Mouse (Mus musculus): ENCODE results near the gene Tmem106a.

Tmem106a gene

DNA sequence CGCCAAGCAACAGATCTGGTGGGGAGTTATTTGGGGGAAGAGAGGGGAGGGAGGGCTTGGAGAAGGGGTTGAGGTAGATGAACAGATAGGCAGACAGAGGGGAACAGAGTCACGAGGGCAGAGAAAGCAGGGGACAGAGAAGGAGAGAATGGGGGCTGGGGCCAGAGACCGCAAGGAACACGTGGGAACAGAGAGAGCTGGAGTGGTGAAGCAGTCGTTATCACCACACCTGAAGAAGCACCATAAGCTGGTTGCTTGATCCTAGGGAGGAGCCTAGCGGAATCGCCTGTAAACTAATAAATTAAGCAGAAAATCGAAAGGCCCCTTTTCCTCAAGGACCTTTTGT is 44.6 kb downstream of the Tmem106a start:
- TF ChIP-seq GATA4 (IDR thresholded peaks at IDR 0.05; ENCODE audit: insufficient replicate concordance, low read length): no peak

DNA sequence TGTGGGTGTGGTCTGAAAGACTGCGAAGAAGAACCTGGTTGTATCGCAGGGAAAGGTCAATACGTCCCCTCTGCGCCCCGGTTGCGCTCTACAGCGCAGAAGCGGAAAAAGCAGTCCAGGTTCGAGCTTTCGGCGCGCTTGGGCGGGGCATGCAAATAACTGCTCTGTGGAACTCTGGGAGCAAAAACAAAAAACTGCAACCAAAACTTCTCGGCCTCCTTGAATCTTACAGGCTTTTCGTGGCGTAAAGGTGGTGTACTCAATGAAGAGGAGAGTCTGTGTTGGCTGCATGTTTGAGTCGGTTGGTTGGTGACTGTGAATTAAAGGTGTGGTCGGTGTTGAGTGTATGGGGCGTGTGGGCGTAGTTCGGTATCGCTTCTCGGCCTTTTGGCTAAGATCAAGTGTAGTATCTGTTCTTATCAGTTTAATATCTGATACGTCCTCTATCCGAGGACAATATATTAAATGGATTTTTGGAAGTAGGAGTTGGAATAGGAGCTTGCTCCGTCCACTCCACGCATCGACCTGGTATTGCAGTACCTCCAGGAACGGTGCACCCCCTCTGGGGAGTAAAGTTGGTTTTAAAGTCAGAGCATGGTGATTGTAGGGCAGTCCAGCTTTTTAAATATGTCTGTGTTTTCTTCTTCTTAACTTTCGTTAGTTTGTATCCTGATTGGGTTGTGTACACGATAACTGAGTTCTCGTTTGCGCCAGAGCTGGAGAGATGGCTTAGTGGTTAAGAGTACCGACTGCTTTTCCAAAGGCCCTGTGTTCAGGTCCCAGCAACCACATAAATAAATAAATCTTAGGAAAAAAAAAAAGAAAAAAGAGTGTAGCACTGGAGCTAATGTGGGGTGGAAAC is 45.2 kb downstream of the Tmem106a start, which contains the start of gene Rdm1:
TSS of gene Rdm1 (plus strand) at position 201 of the 862 bp plus-strand sequence.
- no peak for TF ChIP-seq GATA4 (IDR thresholded peaks at IDR 0.05; ENCODE audit: insufficient replicate concordance, low read length)

DNA sequence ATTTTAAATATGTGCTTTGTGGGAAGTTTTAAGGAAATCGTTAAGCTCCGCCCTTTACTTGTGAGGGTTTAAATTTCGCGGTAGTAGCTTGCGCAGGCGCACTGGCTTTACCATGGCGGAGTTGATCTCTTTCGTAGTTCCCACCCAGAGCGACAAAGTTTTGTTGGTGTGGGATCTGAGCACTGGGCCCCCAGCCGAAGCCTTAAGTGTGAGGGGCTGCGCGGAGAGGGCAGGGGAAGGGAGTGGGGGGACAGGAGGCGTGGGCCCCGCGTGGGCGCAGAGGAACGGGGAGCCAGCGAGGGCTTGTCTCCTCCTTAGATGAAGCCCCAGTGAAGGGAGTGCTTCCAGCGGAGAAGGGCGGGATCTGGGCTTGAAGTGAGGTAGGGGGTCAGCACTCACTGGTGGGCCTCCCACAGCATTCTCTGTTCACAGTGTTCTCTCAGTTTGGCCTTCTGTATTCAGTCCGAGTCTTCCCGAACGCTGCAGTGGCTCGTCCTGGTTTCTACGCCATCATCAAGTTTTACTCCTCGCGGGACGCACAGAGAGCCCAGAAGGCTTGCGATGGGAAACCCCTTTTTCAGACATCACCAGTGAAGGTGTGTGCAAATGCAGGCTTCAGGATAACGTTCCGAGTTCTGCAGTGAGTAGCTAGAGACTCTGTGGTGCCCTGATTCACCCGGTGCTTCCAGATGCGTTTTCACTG is 46.0 kb downstream of the Tmem106a start:
- TF ChIP-seq GATA4 (IDR thresholded peaks at IDR 0.05; ENCODE audit: insufficient replicate concordance, low read length): no peak

DNA sequence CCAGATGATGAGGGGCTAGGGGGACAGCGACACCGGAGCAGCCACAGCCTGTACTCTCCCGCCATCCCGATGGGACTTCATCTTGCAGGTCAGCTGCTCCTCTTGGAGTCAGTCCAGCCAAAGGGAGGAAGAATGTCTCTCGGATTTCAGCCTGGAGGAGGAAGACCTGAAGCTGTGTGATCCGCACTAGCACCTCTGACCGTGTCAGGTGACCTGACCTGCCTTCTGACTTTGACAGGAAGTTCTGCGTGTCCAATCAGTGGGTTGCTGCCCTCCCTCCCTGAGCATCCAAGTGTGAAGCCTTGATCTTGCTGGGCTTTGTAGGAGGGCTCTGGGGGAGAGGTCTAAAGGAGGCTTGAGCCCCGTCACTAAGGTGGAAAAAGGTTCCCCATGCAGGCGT is 53.6 kb downstream of the Tmem106a start:
- TF ChIP-seq GATA4 (IDR thresholded peaks at IDR 0.05; ENCODE audit: insufficient replicate concordance, low read length): no peak

DNA sequence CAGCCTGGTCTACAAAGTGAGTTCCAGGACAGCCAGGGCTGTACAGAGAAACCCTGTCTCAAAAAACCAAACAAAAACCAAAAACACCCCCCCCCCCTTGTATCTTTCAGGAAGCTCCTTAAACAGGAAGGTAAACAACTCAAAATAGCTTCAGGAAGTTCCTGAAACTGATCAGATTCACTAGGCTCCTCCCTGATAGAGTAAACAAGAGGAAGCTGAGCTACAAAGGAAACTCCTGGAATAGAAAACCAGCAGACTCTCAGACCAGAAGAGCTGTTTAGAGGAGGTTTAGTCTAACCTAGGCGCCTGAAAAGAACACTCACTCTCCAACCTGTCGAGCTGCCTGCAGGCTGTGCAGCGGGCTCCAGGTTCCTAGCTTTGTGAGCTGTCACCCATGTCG is 57.7 kb downstream of the Tmem106a start:
- TF ChIP-seq GATA4 (IDR thresholded peaks at IDR 0.05; ENCODE audit: insufficient replicate concordance, low read length): no peak

DNA sequence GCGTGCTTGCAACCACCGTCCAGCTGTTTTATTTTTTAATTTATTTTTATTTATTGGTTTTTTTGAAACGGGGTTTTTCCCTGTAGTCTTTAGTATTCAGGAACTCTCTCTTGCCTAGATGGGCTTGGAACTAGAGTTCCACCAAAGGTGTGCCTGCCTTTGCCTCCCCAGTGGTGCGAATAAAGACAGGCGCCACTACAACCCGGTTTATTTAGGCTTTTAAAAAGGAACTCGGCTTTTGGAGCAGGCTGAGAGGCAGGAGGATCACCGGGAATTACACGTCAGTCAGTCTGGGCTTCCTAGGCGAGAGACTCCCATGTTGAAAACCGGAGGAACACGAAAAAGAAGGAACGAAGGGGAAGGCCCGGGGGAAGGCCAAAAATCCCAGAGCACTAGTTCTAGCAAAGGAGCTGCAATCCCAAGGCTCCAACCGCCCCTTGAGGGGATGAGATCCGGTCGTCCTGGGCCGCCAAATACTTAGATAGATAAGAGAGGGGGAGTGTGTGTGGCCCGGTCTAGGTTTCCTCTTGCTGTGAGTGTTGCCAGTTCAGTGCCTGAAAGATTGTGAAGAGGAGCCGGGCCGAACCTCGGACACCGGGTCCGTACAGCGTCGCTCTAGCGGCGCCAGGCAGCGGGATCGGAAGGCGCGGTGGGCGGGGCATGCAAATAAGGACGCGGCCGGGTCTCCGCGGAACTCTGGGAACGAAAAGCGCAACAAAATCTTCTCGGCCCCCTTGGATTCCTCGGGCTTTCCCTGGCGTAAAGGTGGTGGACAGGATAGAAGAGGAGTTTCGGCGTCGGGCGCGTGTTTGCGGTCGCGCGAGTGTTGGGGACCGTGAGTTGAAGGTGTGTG is 59.0 kb downstream of the Tmem106a start:
- peak; percentile 58; the same call in 1 of the 2 replicates for TF ChIP-seq GATA4 (IDR thresholded peaks at IDR 0.05; ENCODE audit: insufficient replicate concordance, low read length)
